Mouse (Mus musculus) G1E (cell line): ENCODE data around the gene Chd9.

Experiments used
- CTCF ChIP-seq: IDR thresholded peaks from 2 replicates; pipeline ENCODE4 v1.5.1; 2012; ENCODE audit warnings: low read depth, low read length, inconsistent platforms, mixed read lengths
- GATA1 ChIP-seq: IDR thresholded peaks from 2 replicates; pipeline ENCODE4 v1.6.1; 2012; ENCODE audit warnings: borderline replicate concordance, low read length, inconsistent platforms, mixed read lengths
- POLR2AphosphoS5 ChIP-seq: IDR thresholded peaks from 2 replicates; pipeline ENCODE4 v1.6.1; 2012; ENCODE audit warnings: low read depth, low read length, inconsistent platforms; ENCODE audit not compliant: insufficient replicate concordance
- TAL1 ChIP-seq: conservative IDR thresholded peaks from 2 replicates; pipeline ENCODE4 v1.6.1; 2012; ENCODE audit warnings: low read depth, low read length, inconsistent platforms, mixed read lengths

- no peak for TF ChIP-seq CTCF
- no peak for TF ChIP-seq TAL1
- TF ChIP-seq GATA1 = no peak
- no peak for TF ChIP-seq POLR2AphosphoS5
Measured at GRCm38 (mm10) chr8:90817293-90817692, 10.9 kb upstream of the Chd9 start, which contains the start of gene Gm19935.
